Mouse (Mus musculus) intestine, embryonic 15.5 days (tissue): ENCODE results near the gene Arxes1. TPM values are rescaled to one million over a fixed set of nuclear protein-coding genes. Genes with fewer than 3 reads are reported as not detected.
"Not testable (repeated sequence)": the region's sequence is repeated elsewhere in the genome, so short reads cannot be mapped to it uniquely, and the experiment has no call there.

ENCODE experiments used
- ATAC-seq: fragments of 200-750 bp; cut with Nextera tagmentation; 2 replicates; pipeline ENCODE4 v1.8.0; 2017; ENCODE audit warnings: moderate TSS enrichment, moderate library complexity
- H3K27ac ChIP-seq: fragments of 300-500 bp; sonication (generic); 2 replicates; pipeline ENCODE4 v1.5.1; 2015; ENCODE audit warnings: mild to moderate bottlenecking, inconsistent platforms
- H3K27me3 ChIP-seq: fragments of 300-500 bp; sonication (generic); replicated peaks from 2 replicates; pipeline ENCODE4 v1.6.1; 2015; ENCODE audit warnings: inconsistent platforms
- H3K36me3 ChIP-seq: fragments of 300-500 bp; sonication (generic); 2 replicates; pipeline ENCODE4 v1.6.1; 2015; ENCODE audit warnings: inconsistent platforms
- H3K4me1 ChIP-seq: fragments of 300-500 bp; sonication (generic); replicated peaks from 2 replicates; pipeline ENCODE4 v1.6.1; 2015; ENCODE audit warnings: inconsistent platforms
- H3K4me2 ChIP-seq: fragments of 300-500 bp; sonication (generic); replicated peaks from 2 replicates; pipeline ENCODE4 v1.6.1; 2015; ENCODE audit warnings: mild to moderate bottlenecking, inconsistent platforms
- H3K4me3 ChIP-seq: fragments of 300-500 bp; sonication (generic); replicated peaks from 2 replicates; pipeline ENCODE4 v1.5.1; 2015; ENCODE audit warnings: inconsistent platforms
- H3K9ac ChIP-seq: fragments of 300-500 bp; sonication (generic); 2 replicates; pipeline ENCODE4 v1.6.1; 2015; ENCODE audit warnings: inconsistent platforms
- H3K9me3 ChIP-seq: fragments of 300-500 bp; sonication (generic); 2 replicates; pipeline ENCODE4 v1.6.1; 2016; ENCODE audit warnings: inconsistent platforms
- WGBS: fragments of 180-500 bp; shearing (Covaris S2); methylation state at CpG from one replicate; pipeline ENCODE4 v1.1.7; 2015; 5-methylcytosine and 5-hydroxymethylcytosine counted together
- polyA plus RNA-seq: library from polyadenylated mRNA; unstranded; fragments of >200 nt; fragmentation: Nextera tagmentation; extraction: Ambion mirVana; gene quantifications from 2 replicates; pipeline ENCODE4 v1.2.1, GENCODE M21; 2015

Gene Arxes1
- 26.7 and 32.3 TPM in 2 replicates for polyA plus RNA-seq

DNA sequence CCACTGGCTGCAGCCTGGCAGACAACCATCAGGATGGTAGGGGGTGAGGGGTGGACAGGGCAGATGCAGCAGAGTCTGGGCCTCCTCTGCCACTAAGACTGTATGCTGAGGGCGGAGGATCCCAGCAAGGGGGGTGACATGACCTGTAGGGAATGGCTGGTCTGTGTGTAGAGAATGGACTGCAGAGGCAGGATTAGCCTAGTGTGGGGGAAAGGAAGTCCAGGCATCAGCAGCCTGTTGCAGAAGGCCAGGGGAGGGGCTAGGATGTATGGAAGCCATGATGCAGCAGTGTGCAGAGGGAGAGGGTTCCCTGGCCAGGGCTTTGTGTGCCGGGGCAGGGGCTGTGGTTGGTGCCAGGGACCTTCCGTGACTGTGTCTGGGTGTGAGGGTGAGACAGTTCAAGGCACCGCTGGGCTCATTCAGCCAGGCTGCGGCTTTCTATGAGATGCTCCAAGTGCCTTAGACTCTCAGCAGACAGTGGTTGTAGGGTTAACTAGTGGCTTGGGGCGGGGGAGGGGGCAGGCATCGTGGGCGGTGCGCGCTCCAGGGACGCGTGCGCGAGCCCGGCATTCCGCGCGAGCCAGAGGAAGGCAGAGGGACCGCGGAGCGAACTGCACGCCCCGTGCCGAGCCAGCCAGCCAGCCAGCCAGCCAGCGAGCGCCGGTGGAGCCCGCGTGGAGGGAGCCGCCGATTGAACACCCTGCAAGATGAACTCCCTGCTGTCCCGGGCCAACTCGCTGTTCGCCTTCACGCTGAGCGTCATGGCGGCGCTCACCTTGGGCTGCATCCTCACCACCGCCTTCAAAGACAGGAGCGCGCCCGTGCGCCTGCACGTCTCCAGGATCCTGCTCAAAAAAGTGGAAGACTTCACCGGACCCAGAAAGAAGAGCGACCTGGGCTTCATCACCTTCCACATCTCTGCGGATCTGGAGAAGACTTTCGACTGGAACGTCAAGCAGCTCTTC is at the start of gene Arxes1:
Arxes1 (plus strand) TSS at position 569 of the 965 bp plus-strand sequence.
- Histone ChIP-seq H3K4me3 (peak within 1 kb of the TSS; percentile 6; the same call in 1 of the 2 replicates), H3K4me2 (peak within 1 kb of the TSS; percentile 46)
- not testable (repeated sequence) for H3K9me3 ChIP-seq, H3K4me1 ChIP-seq, H3K36me3 ChIP-seq, H3K9ac ChIP-seq, H3K27me3 ChIP-seq, H3K27ac ChIP-seq
- ATAC-seq, result peak; percentile 98
- 16% methylated on average over 13 of the region's 49 CpGs for WGBS

- 75% methylated on average over 6 of the region's 6 CpGs for WGBS
- no peak overlapping the region for H3K27ac ChIP-seq
- H3K9me3 ChIP-seq, result no peaks in the 10 kb centered on the region
- H3K4me3 ChIP-seq, result no peak overlapping the region
- no peak for ATAC-seq
- H3K36me3 ChIP-seq, result no peaks in the 10 kb centered on the region
- H3K27me3 ChIP-seq, result no peaks in the 10 kb centered on the region
- H3K4me2 ChIP-seq, result no peak overlapping the region
- H3K4me1 ChIP-seq, result no peaks in the 10 kb centered on the region
- H3K9ac ChIP-seq, result no peak overlapping the region
These were observed 48.5 kb upstream of the Arxes1 start for GRCm38 (mm10) chrX:135984539-135985260.

DNA sequence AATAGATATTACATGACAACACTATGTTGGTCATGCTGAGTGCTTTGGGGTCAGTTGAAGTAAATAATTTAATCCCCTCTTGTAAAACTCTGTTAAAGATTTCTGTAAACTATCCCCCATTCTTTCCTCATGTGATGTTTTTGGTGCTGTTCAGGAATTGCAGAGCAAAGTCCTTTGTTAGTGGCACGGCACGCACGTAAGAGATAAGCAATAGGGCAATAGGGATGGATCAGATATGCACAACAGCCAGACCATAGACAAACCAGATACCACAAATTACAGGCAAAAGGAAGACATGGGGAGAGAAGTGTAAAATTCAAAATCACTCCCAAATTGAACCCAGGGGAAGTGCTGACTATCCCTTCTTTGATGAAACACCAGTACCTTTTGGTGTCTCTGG is 46.9 kb upstream of the Arxes1 start:
- Histone ChIP-seq H3K4me2 (no peak overlapping the region), H3K4me3 (no peak overlapping the region), H3K27ac (no peak overlapping the region), H3K36me3 (no peaks in the 10 kb centered on the region), H3K4me1 (no peaks in the 10 kb centered on the region), H3K27me3 (no peaks in the 10 kb centered on the region), H3K9ac (no peak overlapping the region), H3K9me3 (no peaks in the 10 kb centered on the region)
- WGBS, result 76% methylated on average over 3 of the region's 3 CpGs
- peak; percentile 80; the same call in 1 of the 2 replicates for ATAC-seq

- H3K27ac ChIP-seq, result no peak overlapping the region
- no peaks in the 10 kb centered on the region for H3K36me3 ChIP-seq
- H3K4me1 ChIP-seq, result no peaks in the 10 kb centered on the region
- no peak overlapping the region for H3K4me2 ChIP-seq
- no peaks in the 10 kb centered on the region for H3K27me3 ChIP-seq
- H3K4me3 ChIP-seq, result no peak overlapping the region
- no peak for ATAC-seq
- no peak overlapping the region for H3K9ac ChIP-seq
- 79% methylated on average over 2 of the region's 2 CpGs for WGBS
- no peaks in the 10 kb centered on the region for H3K9me3 ChIP-seq
These were observed 42.5 kb upstream of the Arxes1 start for GRCm38 (mm10) chrX:135990661-135991060.

DNA sequence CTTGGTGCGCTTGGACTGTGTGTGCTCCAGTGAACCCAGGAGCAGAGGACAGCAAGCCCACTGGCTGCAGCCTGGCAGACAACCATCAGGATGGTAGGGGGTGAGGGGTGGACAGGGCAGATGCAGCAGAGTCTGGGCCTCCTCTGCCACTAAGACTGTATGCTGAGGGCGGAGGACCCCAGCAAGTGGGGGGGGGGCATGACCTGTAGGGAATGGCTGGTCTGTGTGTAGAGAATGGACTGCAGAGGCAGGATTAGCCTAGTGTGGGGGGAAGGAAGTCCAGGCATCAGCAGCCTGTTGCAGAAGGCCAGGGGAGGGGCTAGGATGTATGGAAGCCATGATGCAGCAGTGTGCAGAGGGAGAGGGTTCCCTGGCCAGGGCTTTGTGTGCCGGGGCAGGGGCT is 40.0 kb upstream of the Arxes1 start:
- H3K4me1 ChIP-seq, H3K4me2 ChIP-seq, H3K27ac ChIP-seq, H3K36me3 ChIP-seq, H3K9me3 ChIP-seq, H3K9ac ChIP-seq, H3K4me3 ChIP-seq, H3K27me3 ChIP-seq: not testable (repeated sequence)
- ATAC-seq, result peak; percentile 90
- 55% methylated on average over 2 of the region's 3 CpGs for WGBS

DNA sequence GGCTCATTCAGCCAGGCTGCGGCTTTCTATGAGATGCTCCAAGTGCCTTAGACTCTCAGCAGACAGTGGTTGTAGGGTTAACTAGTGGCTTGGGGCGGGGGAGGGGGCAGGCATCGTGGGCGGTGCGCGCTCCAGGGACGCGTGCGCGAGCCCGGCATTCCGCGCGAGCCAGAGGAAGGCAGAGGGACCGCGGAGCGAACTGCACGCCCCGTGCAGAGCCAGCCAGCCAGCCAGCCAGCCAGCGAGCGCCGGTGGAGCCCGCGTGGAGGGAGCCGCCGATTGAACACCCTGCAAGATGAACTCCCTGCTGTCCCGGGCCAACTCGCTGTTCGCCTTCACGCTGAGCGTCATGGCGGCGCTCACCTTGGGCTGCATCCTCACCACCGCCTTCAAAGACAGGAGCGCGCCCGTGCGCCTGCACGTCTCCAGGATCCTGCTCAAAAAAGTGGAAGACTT is 39.5 kb upstream of the Arxes1 start, which contains the start of gene Arxes2:
Arxes2 (plus strand) TSS at position 161 of the 456 bp plus-strand sequence.
- not testable (repeated sequence) for H3K27ac ChIP-seq, H3K27me3 ChIP-seq, H3K9ac ChIP-seq, H3K36me3 ChIP-seq, H3K4me1 ChIP-seq, H3K9me3 ChIP-seq
- ATAC-seq, result peak; percentile 95
- WGBS, result 18% methylated on average over 9 of the region's 39 CpGs
- peak within 1 kb of the TSS; percentile 38 for H3K4me2 ChIP-seq
- 0 out of 2 replicates have a peak within 1 kb of the TSS, but pooled peaks have one; percentile 9 for H3K4me3 ChIP-seq

- Histone ChIP-seq H3K9ac (no peak overlapping the region), H3K4me1 (no peaks in the 10 kb centered on the region), H3K4me2 (no peak overlapping the region), H3K36me3 (no peaks in the 10 kb centered on the region), H3K27ac (no peak overlapping the region), H3K9me3 (no peaks in the 10 kb centered on the region), H3K4me3 (no peak overlapping the region), H3K27me3 (no peaks in the 10 kb centered on the region)
- ATAC-seq, result no peak
- WGBS, result 36% methylated on average over 4 of the region's 5 CpGs
These were observed 25.8 kb upstream of the Arxes1 start for GRCm38 (mm10) chrX:136007199-136007843.

- H3K36me3 ChIP-seq, result no peaks in the 10 kb centered on the region
- H3K4me1 ChIP-seq, result no peaks in the 10 kb centered on the region
- H3K4me2 ChIP-seq, result no peak overlapping the region
- no peak overlapping the region for H3K27ac ChIP-seq
- H3K9ac ChIP-seq, result no peak overlapping the region
- no peaks in the 10 kb centered on the region for H3K27me3 ChIP-seq
- WGBS, result 24% methylated on average over 2 of the region's 2 CpGs
- no peak overlapping the region for H3K4me3 ChIP-seq
- no peaks in the 10 kb centered on the region for H3K9me3 ChIP-seq
- ATAC-seq, result peak; percentile 78
These were observed 18.8 kb upstream of the Arxes1 start for GRCm38 (mm10) chrX:136014392-136014791.

GRCm38 (mm10) chrX:136030331-136030730 is 2.8 kb upstream of the Arxes1 start:
- 76% methylated on average over 1 of the region's 1 CpGs for WGBS
- no peak for ATAC-seq
- no peaks in the 10 kb centered on the region for H3K36me3 ChIP-seq

DNA sequence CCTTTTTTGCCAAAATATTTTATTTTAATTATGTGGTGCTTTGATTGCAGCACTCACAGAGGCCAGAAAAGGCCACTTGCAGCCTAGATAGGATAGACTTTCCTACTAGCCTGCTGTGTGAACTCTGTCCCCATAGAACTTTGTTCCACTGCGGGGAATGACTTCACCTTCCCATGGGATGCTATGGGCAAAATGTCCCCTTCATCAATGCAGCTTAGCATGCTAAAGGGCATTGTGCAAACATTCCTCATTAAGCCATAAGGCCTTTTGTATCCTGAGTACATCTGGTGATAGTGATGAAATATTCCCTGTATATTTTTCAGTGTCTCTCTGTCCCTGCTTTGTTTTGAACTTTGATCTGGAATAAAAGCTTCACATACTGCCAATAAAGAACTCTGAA is 10.6 kb downstream of the Arxes1 start:
- Histone ChIP-seq H3K36me3 (no peaks in the 10 kb centered on the region), H3K27ac (no peak overlapping the region), H3K4me1 (no peaks in the 10 kb centered on the region), H3K9ac (no peak overlapping the region), H3K4me3 (no peak overlapping the region), H3K27me3 (no peaks in the 10 kb centered on the region), H3K9me3 (no peaks in the 10 kb centered on the region), H3K4me2 (no peak overlapping the region)
- no peak for ATAC-seq
- WGBS, result 73% methylated on average over 1 of the region's 1 CpGs

More at GRCm38 (mm10) chrX:136030331-136030730, 2.8 kb upstream of the Arxes1 start:
- Histone ChIP-seq H3K9me3 (no peaks in the 10 kb centered on the region), H3K9ac (no peak overlapping the region), H3K27ac (no peak overlapping the region), H3K27me3 (no peaks in the 10 kb centered on the region), H3K4me3 (no peak overlapping the region), H3K4me2 (no peak overlapping the region), H3K4me1 (no peaks in the 10 kb centered on the region)

DNA sequence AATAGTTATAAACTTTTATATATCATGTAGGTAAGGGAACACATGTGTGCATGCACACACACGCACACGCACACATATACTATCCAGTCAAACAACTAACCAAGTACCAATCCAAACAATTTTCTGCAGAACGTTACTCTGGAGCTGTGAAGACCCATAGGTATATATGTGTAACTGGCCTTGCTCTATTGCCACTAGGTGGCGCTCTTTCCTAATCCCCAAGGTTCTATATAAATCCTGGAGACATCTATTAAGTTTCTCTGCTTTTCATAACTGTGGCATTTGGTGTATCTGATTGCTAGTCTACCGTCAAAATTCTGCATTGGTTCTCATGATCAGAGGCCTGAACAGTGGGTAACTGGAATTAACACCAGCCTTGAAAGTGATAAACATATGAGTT is 14.4 kb downstream of the Arxes1 start:
- 0 out of 2 replicates have a peak, but pooled peaks have one; percentile 34 for ATAC-seq
- Histone ChIP-seq H3K9me3 (no peaks in the 10 kb centered on the region), H3K36me3 (no peaks in the 10 kb centered on the region)

GRCm38 (mm10) chrX:136051219-136051618 is 18.1 kb downstream of the Arxes1 start:
- no peak overlapping the region for H3K4me2 ChIP-seq
- no peak overlapping the region for H3K27ac ChIP-seq
- 75% methylated on average over 2 of the region's 2 CpGs for WGBS
- no peak for ATAC-seq
- H3K4me3 ChIP-seq, result no peak overlapping the region
- no peak overlapping the region for H3K9ac ChIP-seq
- no peaks in the 10 kb centered on the region for H3K27me3 ChIP-seq
- no peaks in the 10 kb centered on the region for H3K36me3 ChIP-seq
- no peaks in the 10 kb centered on the region for H3K9me3 ChIP-seq
- H3K4me1 ChIP-seq, result no peaks in the 10 kb centered on the region

More for the DNA sequence above, 14.4 kb downstream of the Arxes1 start:
- no peak overlapping the region for H3K4me3 ChIP-seq
- no peak overlapping the region for H3K4me2 ChIP-seq
- H3K4me1 ChIP-seq, result no peaks in the 10 kb centered on the region
- WGBS, result 15% methylated on average over 5 of the region's 5 CpGs
- H3K27me3 ChIP-seq, result no peaks in the 10 kb centered on the region
- no peak overlapping the region for H3K9ac ChIP-seq
- H3K27ac ChIP-seq, result no peak overlapping the region
